10 mouse cellular contexts compared by ENCODE assay signal in the genomic region with DNA sequence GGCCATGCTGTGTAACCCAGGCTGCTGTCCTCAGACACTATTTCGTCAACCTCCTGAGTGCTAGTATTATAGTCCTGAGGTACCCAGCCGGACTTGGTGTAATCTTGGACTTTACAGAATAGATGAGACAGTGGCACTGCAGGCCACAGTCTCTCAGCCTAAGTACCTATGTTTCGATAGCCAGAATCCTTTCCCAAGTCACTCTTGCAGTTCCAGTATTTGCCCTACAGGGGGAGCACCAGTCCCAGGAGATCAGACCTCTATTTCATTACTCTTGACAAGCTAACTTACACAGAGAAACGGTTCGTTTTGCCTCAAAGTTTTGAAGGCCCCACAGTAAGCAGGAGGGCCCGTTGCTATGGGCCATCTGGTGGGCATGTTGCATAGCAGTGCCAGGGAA. TPM values are rescaled to one million over a fixed set of nuclear protein-coding genes. Genes with fewer than 3 reads are reported as not detected.
DNase-seq lines count a peak whose midpoint lies in the region; ATAC-seq and TF ChIP-seq lines count a peak whose summit lies in the region.
"Had no signal": no experiment of that assay in that cellular context is flagged by ENCODE, and none has a peak within 500 bp of the region (broad histone marks: within the 10 kb centered on the region; RNA-seq: fewer than 3 reads in every experiment).

No protein-coding gene starts in this region.

- H3K36me3 ChIP-seq in intestine, embryonic 14.5 days (ENCODE audit: control insufficient read depth, insufficient read depth, low read length) = no peaks in the 10 kb centered on the region
- no peaks in the 10 kb centered on the region for H3K36me3 ChIP-seq in intestine, embryonic 16.5 days (ENCODE audit: control insufficient read depth, insufficient read depth, low read length)
- H3K36me3 ChIP-seq in G1E (replicated peaks) = no peaks in the 10 kb centered on the region
- no peaks in the 10 kb centered on the region for H3K36me3 ChIP-seq in limb, embryonic 10.5 days
- no peaks in the 10 kb centered on the region for H3K36me3 ChIP-seq in splenic B cell, adult 2 months (ENCODE audit: control insufficient read depth, insufficient read depth, low read length, poor library complexity, severe bottlenecking)
- H3K36me3 ChIP-seq: embryonic facial prominence, embryonic 13.5 days had no signal

- no peaks in the 10 kb centered on the region for H3K27me3 ChIP-seq in intestine, embryonic 14.5 days (replicated peaks; ENCODE audit: control insufficient read depth, insufficient read depth, low read length)
- no peaks in the 10 kb centered on the region for H3K27me3 ChIP-seq in intestine, embryonic 16.5 days (replicated peaks; ENCODE audit: control insufficient read depth, insufficient read depth, low read length)
- H3K27me3 ChIP-seq in G1E (ENCODE audit: insufficient read depth, low read length) = peaks cover 2% of the 10 kb centered on the region; the same call in 1 of the 2 replicates
- H3K27me3 ChIP-seq in limb, embryonic 10.5 days (ENCODE audit: low read depth, poor library complexity, severe bottlenecking) = no peaks in the 10 kb centered on the region
- no peaks in the 10 kb centered on the region for H3K27me3 ChIP-seq in splenic B cell, adult 2 months (ENCODE audit: control insufficient read depth, insufficient read depth, low read length, poor library complexity, severe bottlenecking)
- H3K27me3 ChIP-seq: embryonic facial prominence, embryonic 13.5 days; megakaryocyte, embryonic 14.5 days had no signal

- no peak overlapping the region for H3K4me2 ChIP-seq in intestine, embryonic 14.5 days (ENCODE audit: low read length)
- no peak overlapping the region for H3K4me2 ChIP-seq in intestine, embryonic 16.5 days (ENCODE audit: low read depth, low read length)
- H3K4me2 ChIP-seq: embryonic facial prominence, embryonic 13.5 days had no signal

- no peak for ATAC-seq in intestine, embryonic 14.5 days (replicated peaks; ENCODE audit: low FRiP score, low TSS enrichment, low read depth)
- ATAC-seq in intestine, embryonic 16.5 days = no peak
- ATAC-seq in G1E (ENCODE audit: extremely low read depth, insufficient number of reproducible peaks, low FRiP score, poor library complexity, severe bottlenecking) = no peak

- DNase-seq in intestine, embryonic 14.5 days (ENCODE audit: low spot score) = peak; percentile 69
- DNase-seq in G1E (ENCODE audit: low spot score) = peak; percentile 6
- DNase-seq in brain, adult 2 months (ENCODE audit: low read depth, low spot score) = peak; percentile 51
- peak; percentile 15 to 26 for DNase-seq in heart, postnatal 10 days
- DNase-seq in limb, embryonic 10.5 days (ENCODE audit: low spot score) = peak; percentile 65
- peak; percentile 4 for DNase-seq in splenic B cell, adult 2 months (ENCODE audit: low read depth, low spot score)
- no peak for DNase-seq in T-cell, adult 2 months (ENCODE audit: low spot score)

- no peaks in the 10 kb centered on the region for H3K4me1 ChIP-seq in intestine, embryonic 14.5 days (replicated peaks; ENCODE audit: control insufficient read depth, insufficient read depth, low read length)
- no peaks in the 10 kb centered on the region; the same call in 1 of the 2 replicates for H3K4me1 ChIP-seq in intestine, embryonic 16.5 days (ENCODE audit: control insufficient read depth, insufficient read depth, low read length)
- H3K4me1 ChIP-seq in G1E (ENCODE audit: insufficient read depth, low read depth, low read length) = no peaks in the 10 kb centered on the region
- no peaks in the 10 kb centered on the region for H3K4me1 ChIP-seq in limb, embryonic 10.5 days
- H3K4me1 ChIP-seq: embryonic facial prominence, embryonic 13.5 days; megakaryocyte, embryonic 14.5 days had no signal

- no peak overlapping the region for H3K4me3 ChIP-seq in intestine, embryonic 14.5 days (ENCODE audit: low read depth, low read length)
- H3K4me3 ChIP-seq in intestine, embryonic 16.5 days (ENCODE audit: low read length) = no peak overlapping the region
- H3K4me3 ChIP-seq in G1E (ENCODE audit: low read depth, low read length) = no peak overlapping the region
- H3K4me3 ChIP-seq in limb, embryonic 10.5 days = no peak overlapping the region
- H3K4me3 ChIP-seq: embryonic facial prominence, embryonic 13.5 days; megakaryocyte, embryonic 14.5 days had no signal

- no peak overlapping the region for H3K27ac ChIP-seq in intestine, embryonic 14.5 days (ENCODE audit: low read depth)
- no peak overlapping the region for H3K27ac ChIP-seq in intestine, embryonic 16.5 days (ENCODE audit: low read length)
- no peak overlapping the region for H3K27ac ChIP-seq in limb, embryonic 10.5 days
- H3K27ac ChIP-seq: embryonic facial prominence, embryonic 13.5 days had no signal

- TF ChIP-seq CTCF in G1E (IDR thresholded peaks at IDR 0.05; ENCODE audit: low read depth, low read length) = peak; percentile 76

- H3K9ac ChIP-seq in intestine, embryonic 14.5 days (ENCODE audit: low read length) = no peak overlapping the region
- H3K9ac ChIP-seq in intestine, embryonic 16.5 days (ENCODE audit: low read depth, low read length) = no peak overlapping the region
- H3K9ac ChIP-seq: embryonic facial prominence, embryonic 13.5 days had no signal

- intact Hi-C loops in heart, postnatal 10 days (cut with DNase I) = loop anchor here (10.0 kb wide), 1 partner anchor 506 kb away; no protein-coding TSS in a partner anchor

- WGBS in intestine, embryonic 14.5 days = 28% methylated on average over 6 of the region's 6 CpGs
- WGBS in intestine, embryonic 16.5 days = 28% methylated on average over 6 of the region's 6 CpGs
- 39% methylated on average over 6 of the region's 6 CpGs for WGBS in limb, embryonic 10.5 days

- no peaks in the 10 kb centered on the region for H3K9me3 ChIP-seq in intestine, embryonic 14.5 days (ENCODE audit: control insufficient read depth, low read length)
- no peaks in the 10 kb centered on the region for H3K9me3 ChIP-seq in intestine, embryonic 16.5 days (ENCODE audit: control insufficient read depth, low read length)
- no peaks in the 10 kb centered on the region for H3K9me3 ChIP-seq in G1E (replicated peaks)
- no peaks in the 10 kb centered on the region for H3K9me3 ChIP-seq in limb, embryonic 10.5 days (replicated peaks)
- H3K9me3 ChIP-seq: embryonic facial prominence, embryonic 13.5 days had no signal

RNA-seq across cellular contexts. Expression of a gene that starts 21.5 kb away (rescaled TPM):
- polyA plus RNA-seq in intestine, embryonic 14.5 days (2014; fragmentation: Nextera tagmentation; extraction: Ambion mirVana) = not detected in 2 replicates
- polyA plus RNA-seq in intestine, embryonic 16.5 days (2015; fragmentation: Nextera tagmentation; extraction: Ambion mirVana) = not detected in 2 replicates
- not detected in 2 replicates for total RNA-seq in G1E (2014; fragmentation: Nextera tagmentation)
- 0.06 and 0.16 TPM in 2 replicates for total RNA-seq in G1E (2017)
- not detected in 2 replicates for polyA plus RNA-seq in G1E (2012)
- not detected for total RNA-seq in heart, postnatal 10 days (2021)
- not detected in 2 replicates for polyA plus RNA-seq in limb, embryonic 10.5 days (2016; fragmentation: Nextera tagmentation; extraction: Ambion mirVana)
- polyA plus RNA-seq: embryonic facial prominence, embryonic 13.5 days had no signal

RNA-seq across cellular contexts. Expression of a gene that starts 30.2 kb away (rescaled TPM):
- polyA plus RNA-seq in intestine, embryonic 14.5 days (2014; fragmentation: Nextera tagmentation; extraction: Ambion mirVana) = not detected in 2 replicates
- not detected in 2 replicates for polyA plus RNA-seq in intestine, embryonic 16.5 days (2015; fragmentation: Nextera tagmentation; extraction: Ambion mirVana)
- total RNA-seq in G1E (2014; fragmentation: Nextera tagmentation) = not detected in 2 replicates
- total RNA-seq in G1E (2017) = not detected in 2 replicates
- polyA plus RNA-seq in G1E (2012) = not detected in 2 replicates
- not detected for total RNA-seq in heart, postnatal 10 days (2021)
- not detected in 2 replicates for polyA plus RNA-seq in limb, embryonic 10.5 days (2016; fragmentation: Nextera tagmentation; extraction: Ambion mirVana)

RNA-seq across cellular contexts. Expression of a gene that starts 56.6 kb away (rescaled TPM):
- not detected in 2 replicates for polyA plus RNA-seq in intestine, embryonic 14.5 days (2014; fragmentation: Nextera tagmentation; extraction: Ambion mirVana)
- 0.12 TPM in 1 of 2 replicates, not detected in the other for polyA plus RNA-seq in intestine, embryonic 16.5 days (2015; fragmentation: Nextera tagmentation; extraction: Ambion mirVana)
- total RNA-seq in G1E (2014; fragmentation: Nextera tagmentation) (not detected in 2 replicates), G1E (2017) (not detected in 2 replicates)
- polyA plus RNA-seq in G1E (2012) = not detected in 2 replicates
- total RNA-seq in heart, postnatal 10 days (2021) = under 1 TPM in 1 of 2 experiments, not detected in 1; 0.74 TPM
- polyA plus RNA-seq in limb, embryonic 10.5 days (2016; fragmentation: Nextera tagmentation; extraction: Ambion mirVana) = not detected in 2 replicates
